Mouse (Mus musculus): Measurements from ENCODE around the gene Aldh3b3.

The Aldh3b3 gene

GRCm38 (mm10) chr19:3958470-3958869, at the start of gene Aldh3b3:
Aldh3b3 (plus strand) TSS chr19:3958645.
- DNase-seq (ENCODE audit: extremely low read depth, insufficient read length, low spot score): no peak

- DNase-seq (ENCODE audit: extremely low read depth, insufficient read length, low spot score): no peak
Measured at GRCm38 (mm10) chr19:3910206-3910605, 48.2 kb upstream of the Aldh3b3 start.

GRCm38 (mm10) chr19:3912337-3913204, 45.9 kb upstream of the Aldh3b3 start, which contains the start of gene Ndufs8:
Ndufs8 (minus strand) TSS chr19:3912774.
- DNase-seq (ENCODE audit: extremely low read depth, insufficient read length, low spot score): peak; percentile 93

GRCm38 (mm10) chr19:3913692-3914091, 44.8 kb upstream of the Aldh3b3 start:
- DNase-seq (ENCODE audit: extremely low read depth, insufficient read length, low spot score): no peak

- no peak for DNase-seq (ENCODE audit: extremely low read depth, insufficient read length, low spot score)
Measured at GRCm38 (mm10) chr19:3914535-3914934, 43.9 kb upstream of the Aldh3b3 start.

- no peak for DNase-seq (ENCODE audit: extremely low read depth, insufficient read length, low spot score)
Measured at GRCm38 (mm10) chr19:3916727-3917126, 41.7 kb upstream of the Aldh3b3 start.

- DNase-seq (ENCODE audit: extremely low read depth, insufficient read length, low spot score): no peak
Measured at GRCm38 (mm10) chr19:3919928-3920327, 38.5 kb upstream of the Aldh3b3 start.

- no peak for DNase-seq (ENCODE audit: extremely low read depth, insufficient read length, low spot score)
Measured at GRCm38 (mm10) chr19:3922661-3923371, 35.6 kb upstream of the Aldh3b3 start.

- no peak for DNase-seq (ENCODE audit: extremely low read depth, insufficient read length, low spot score)
Measured at GRCm38 (mm10) chr19:3923586-3923985, 34.9 kb upstream of the Aldh3b3 start.

- DNase-seq (ENCODE audit: extremely low read depth, insufficient read length, low spot score): no peak
Measured at GRCm38 (mm10) chr19:3924190-3924589, 34.3 kb upstream of the Aldh3b3 start.

- DNase-seq (ENCODE audit: extremely low read depth, insufficient read length, low spot score): no peak
Measured at GRCm38 (mm10) chr19:3924868-3925267, 33.6 kb upstream of the Aldh3b3 start.

- DNase-seq (ENCODE audit: extremely low read depth, insufficient read length, low spot score): no peak
Measured at GRCm38 (mm10) chr19:3925859-3926258, 32.6 kb upstream of the Aldh3b3 start.

- peak; percentile 82 for DNase-seq (ENCODE audit: extremely low read depth, insufficient read length, low spot score)
Measured at GRCm38 (mm10) chr19:3926279-3926678, 32.2 kb upstream of the Aldh3b3 start.

- DNase-seq (ENCODE audit: extremely low read depth, insufficient read length, low spot score): no peak
Measured at GRCm38 (mm10) chr19:3926685-3927084, 31.8 kb upstream of the Aldh3b3 start.

GRCm38 (mm10) chr19:3927989-3928388, 30.5 kb upstream of the Aldh3b3 start:
- DNase-seq (ENCODE audit: extremely low read depth, insufficient read length, low spot score): no peak

- DNase-seq (ENCODE audit: extremely low read depth, insufficient read length, low spot score): no peak
Measured at GRCm38 (mm10) chr19:3928779-3929178, 29.7 kb upstream of the Aldh3b3 start.

GRCm38 (mm10) chr19:3929211-3929941, 29.1 kb upstream of the Aldh3b3 start, which contains the start of gene Aldh3b1:
Aldh3b1 (minus strand) TSS chr19:3929808.
- peak; percentile 94 for DNase-seq (ENCODE audit: extremely low read depth, insufficient read length, low spot score)

- DNase-seq (ENCODE audit: extremely low read depth, insufficient read length, low spot score): no peak
Measured at GRCm38 (mm10) chr19:3930262-3931057, 28.0 kb upstream of the Aldh3b3 start.

- no peak for DNase-seq (ENCODE audit: extremely low read depth, insufficient read length, low spot score)
Measured at GRCm38 (mm10) chr19:3931716-3932115, 26.7 kb upstream of the Aldh3b3 start.
